Mouse (Mus musculus): ENCODE measurements around the gene Drg2.

Drg2 gene

DNA sequence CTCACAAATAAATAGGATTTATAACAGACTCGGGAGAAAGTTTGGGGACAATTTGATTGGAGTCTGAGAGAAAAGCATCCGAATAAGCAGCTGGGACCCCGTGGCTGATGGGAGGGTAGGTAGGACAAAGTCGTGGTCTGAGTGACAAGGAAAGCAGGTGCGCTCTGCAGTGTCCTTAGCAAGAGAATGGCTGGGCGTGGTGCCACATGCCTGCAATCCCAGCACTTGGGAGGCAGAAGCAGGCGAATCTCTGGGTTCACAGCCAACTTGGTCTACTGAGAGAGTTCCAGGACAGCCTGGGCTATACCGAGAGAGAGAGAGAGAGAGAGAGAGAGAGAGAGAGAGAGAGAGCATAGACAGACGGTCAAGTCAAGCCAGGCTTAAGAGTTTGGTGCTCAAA is 16.4 kb downstream of the Drg2 start:
- DNase-seq: no peak

GRCm38 (mm10) chr11:60474534-60474933 is 20.1 kb downstream of the Drg2 start:
- DNase-seq: no peak

DNA sequence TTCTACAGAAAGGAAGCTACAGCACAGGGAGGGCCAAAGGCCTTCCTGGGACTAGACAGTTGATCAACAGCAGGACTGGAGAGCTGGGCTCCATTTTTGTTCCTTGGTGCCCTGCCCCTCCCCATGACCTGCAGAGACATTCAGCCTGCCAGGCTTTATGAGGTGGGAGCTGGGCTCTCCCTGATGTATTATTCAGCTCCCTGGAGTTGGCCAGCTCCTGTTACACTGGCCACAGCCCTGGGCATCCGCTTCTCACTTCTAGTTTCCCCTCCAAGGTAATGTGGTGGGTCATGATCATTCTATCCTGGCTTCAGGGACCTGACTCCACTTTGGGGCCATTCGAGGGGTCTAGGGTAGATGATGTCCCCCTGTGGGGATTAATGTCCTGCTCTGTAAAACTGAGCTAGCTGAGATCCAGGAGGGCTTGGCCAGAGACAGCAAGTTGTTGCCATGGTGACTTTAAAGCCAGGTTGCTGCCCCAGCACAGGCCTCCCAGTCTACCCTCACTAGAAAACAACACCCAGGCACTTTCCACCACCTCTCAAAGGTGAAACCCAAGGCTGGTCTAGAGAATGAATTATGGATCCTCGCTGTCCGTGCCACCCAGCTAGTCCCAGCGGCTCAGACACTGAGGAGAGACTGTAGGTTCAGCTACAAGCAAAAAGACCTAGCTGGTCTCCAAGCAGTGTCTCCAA is 21.4 kb downstream of the Drg2 start:
- no peak for DNase-seq

- no peak for DNase-seq
These were observed 23.7 kb downstream of the Drg2 start for GRCm38 (mm10) chr11:60478121-60478520.

DNA sequence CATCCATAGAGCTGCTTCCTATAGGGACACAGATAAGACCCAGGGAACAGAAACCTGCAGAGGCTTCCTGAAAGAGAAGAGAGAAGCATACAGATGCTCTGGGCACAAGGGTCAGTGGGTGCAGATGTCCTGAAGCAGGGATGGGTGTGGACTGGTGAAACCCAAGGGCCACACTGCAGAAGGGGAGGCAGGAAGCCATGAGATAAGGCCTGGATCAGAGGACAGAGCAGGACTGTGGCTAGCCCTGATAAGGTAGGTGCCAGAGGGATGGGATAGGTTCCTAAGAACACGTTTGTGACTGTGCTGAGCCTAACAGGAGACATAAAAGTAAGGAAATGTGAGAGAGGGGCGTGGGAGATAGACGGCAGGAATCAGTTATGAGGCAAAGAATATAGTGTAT is 31.9 kb downstream of the Drg2 start:
- no peak for DNase-seq

GRCm38 (mm10) chr11:60492726-60493125 is 38.3 kb downstream of the Drg2 start:
- DNase-seq: no peak

DNA sequence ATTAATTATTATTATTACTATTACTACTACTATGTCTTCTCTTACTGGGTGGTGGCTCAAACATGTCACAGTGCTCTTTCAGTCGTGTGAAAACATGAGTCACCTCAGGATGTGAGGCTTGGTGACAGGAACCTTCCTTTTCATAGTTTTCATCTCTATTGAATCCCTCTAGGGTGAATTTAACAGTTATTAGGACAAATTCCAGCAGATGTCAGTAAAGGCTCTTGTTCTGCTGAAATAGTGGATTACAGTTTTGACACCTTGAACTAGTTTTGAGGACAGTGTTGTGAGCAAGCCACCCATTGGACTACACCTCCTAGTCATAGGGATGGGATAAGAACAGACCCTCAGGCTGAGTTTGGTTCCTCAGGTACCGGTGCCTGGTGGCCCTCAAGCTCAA is 41.3 kb downstream of the Drg2 start:
- DNase-seq: no peak

GRCm38 (mm10) chr11:60507281-60507680 is 52.9 kb downstream of the Drg2 start:
- no peak for DNase-seq

DNA sequence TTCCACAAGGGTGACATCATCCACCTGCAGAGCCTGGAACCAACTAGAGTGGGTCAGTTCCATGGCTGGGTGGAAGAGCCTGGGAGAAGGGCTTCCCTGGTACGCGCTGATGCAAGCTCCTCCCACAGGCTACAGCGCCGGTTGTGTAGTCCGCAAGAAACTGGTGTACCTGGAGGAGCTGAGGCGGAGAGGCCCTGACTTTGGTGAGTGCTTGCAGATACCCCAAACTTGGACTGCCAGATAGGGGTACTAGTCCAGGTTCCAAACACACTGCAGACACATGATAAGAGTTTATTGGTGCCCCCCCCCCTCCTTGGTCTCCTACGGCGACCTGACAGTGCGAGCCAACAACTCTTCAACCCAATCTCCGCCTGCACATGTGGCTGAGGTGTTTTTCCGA is 54.6 kb downstream of the Drg2 start:
- DNase-seq: peak; percentile 10

- peak; percentile 17 for DNase-seq
These were observed 55.1 kb downstream of the Drg2 start for GRCm38 (mm10) chr11:60509500-60509899.

GRCm38 (mm10) chr11:60511893-60512292 is 57.5 kb downstream of the Drg2 start:
- DNase-seq: no peak

DNA sequence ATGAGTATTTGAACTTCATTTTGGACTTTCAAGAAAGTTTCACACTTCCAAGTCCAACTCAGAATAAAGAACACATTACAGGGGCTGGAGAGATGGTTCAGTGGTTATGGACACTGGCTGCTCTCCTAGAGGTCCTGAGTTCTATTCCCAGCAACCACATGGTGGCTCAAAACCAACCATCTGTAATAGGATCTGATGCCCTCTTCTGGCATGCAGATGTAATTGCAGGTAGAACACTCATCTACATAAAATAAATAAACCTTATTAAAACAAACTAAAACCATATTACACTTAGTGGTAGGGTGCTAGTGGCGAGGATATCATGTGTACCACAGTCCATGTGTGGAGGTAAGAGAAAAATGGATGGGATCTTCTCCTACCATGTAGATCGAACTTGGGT is 58.1 kb downstream of the Drg2 start:
- no peak for DNase-seq

DNA sequence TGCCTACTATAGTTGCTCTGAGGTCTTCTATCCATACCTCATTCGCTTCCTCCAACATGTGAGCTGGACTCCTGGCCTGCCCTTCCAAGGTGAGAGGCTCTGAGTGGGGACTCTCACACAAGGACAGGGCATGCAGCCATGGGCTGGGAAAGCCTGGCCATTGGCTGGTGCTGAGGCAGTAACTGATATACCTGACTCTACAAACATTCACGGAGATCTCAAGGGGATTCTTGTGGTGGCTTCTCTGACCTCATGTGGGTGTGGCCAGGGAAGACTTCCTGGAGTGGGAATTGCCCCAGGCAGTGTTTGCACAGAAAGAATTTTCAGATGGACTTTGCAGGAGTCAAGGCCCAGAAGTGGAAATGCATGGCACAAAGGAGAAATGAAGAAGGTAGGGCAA is 60.5 kb downstream of the Drg2 start:
- no peak for DNase-seq

- no peak for DNase-seq
These were observed 63.9 kb downstream of the Drg2 start for GRCm38 (mm10) chr11:60518305-60518704.
